Mouse (Mus musculus) granulocyte monocyte progenitor cell, adult 5-6 weeks (primary cell): ENCODE results near the gene Ubac2. TPM values are rescaled to one million over a fixed set of nuclear protein-coding genes. Genes with fewer than 3 reads are reported as not detected.

Experiments used
- ATAC-seq: replicated peaks from 2 replicates; pipeline ENCODE4 v1.8.0; 2016; ENCODE audit warnings: mild to moderate bottlenecking, moderate TSS enrichment, inconsistent platforms; ENCODE audit not compliant: poor library complexity, severe bottlenecking
- total RNA-seq, 2 experiments: library from RNA; stranded (forward) in 1 of 2; stranded (reverse) in 1 of 2; fragments of 200-712, 200-1000 nt in 1 of 2; fragments of >200 nt in 1 of 2; fragmentation: Nextera tagmentation in 1 of 2; gene quantifications; 2 replicates each; pipeline ENCODE4 v1.2.3; 2014 to 2017

Gene Ubac2
- total RNA-seq, 2 experiments from 2014 or later: 23.6 to 34.1 TPM

- ATAC-seq: no peak; the same call in 1 of the 2 replicates
These were observed 83.9 kb downstream of the Ubac2 start for GRCm38 (mm10) chr14:121962128-121962890.

DNA sequence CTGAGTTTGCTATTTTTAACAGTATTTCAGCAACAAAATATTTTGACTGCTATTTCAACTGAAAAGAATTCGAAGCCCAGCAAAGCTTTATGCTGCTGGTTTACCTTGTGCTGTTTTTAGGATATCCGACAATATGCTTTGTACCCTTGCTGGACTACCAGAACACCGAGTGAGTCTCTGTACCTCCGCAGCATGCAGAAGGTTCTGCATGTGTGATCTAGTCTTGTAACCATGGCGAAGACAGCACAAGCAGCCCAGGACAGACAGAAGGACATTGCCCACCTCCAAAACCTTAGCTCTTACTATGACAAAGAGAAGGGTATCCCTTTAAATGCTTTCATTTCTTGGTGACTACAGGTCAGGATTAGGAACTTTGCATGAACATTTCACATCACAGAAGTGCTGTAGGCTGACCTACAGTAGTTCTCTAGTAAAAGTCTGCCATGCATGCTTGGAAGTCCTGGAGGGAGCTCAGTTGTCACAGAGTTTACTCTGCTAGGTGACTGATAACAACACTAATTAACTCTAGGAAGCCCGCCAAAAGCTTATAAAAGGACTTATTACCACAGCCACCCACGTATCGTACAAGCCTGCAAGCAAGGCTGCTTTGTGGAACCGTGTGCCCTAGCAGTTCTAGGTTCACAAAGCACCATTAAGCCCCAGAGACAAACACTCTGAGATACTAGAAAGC, 85.0 kb downstream of the Ubac2 start:
- no peak for ATAC-seq

- no peak for ATAC-seq
These were observed 85.5 kb downstream of the Ubac2 start for GRCm38 (mm10) chr14:121963942-121964335.

- peak; percentile 55 for ATAC-seq
These were observed 86.6 kb downstream of the Ubac2 start, which contains the start of gene Gpr183 for GRCm38 (mm10) chr14:121964990-121965389. Gpr183 (minus strand) TSS chr14:121965195.

- no peak for ATAC-seq
These were observed 87.0 kb downstream of the Ubac2 start for GRCm38 (mm10) chr14:121965461-121965860.

GRCm38 (mm10) chr14:121967095-121967494, 88.7 kb downstream of the Ubac2 start:
- no peak for ATAC-seq

DNA sequence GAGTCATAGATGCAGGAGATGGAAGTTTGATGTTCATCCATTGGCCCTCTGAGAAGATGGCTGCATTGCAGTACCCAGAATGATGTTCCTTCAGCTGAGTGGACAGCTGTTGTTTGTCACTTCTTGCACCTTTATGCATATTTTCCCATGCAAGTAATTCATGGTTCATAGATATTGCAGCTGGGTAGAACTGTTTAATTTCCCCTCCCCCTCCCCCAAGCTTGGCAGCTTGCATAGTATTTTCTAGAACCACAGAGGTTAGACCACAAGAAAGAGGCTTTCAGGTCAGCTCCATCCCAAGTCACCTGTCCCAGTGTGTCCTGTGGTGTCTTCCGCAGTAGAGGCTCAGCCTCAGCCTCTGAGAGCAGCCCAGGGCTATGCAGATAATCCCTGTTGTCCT, 92.0 kb downstream of the Ubac2 start:
- no peak for ATAC-seq

GRCm38 (mm10) chr14:121973114-121973513, 94.7 kb downstream of the Ubac2 start:
- ATAC-seq: peak; percentile 86

DNA sequence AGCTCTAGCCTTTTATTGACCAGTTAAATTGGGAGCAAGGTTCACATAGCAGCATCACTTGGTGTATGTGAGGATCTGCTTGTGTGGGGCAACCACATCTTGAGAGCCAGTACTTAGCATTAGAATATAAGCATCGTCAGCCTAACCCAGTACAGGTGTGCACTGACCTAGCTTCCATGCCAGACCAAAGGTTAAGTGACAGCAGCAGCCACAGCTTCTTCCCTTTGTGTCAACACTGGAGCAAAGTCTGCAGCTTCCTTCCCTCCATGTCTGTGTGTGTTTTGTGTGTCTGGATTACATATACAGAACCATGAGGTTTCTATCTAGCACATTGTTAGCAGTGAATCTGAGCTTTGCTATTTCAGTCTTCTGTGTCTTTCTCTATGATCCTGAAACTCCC, 103.1 kb downstream of the Ubac2 start:
- no peak for ATAC-seq

DNA sequence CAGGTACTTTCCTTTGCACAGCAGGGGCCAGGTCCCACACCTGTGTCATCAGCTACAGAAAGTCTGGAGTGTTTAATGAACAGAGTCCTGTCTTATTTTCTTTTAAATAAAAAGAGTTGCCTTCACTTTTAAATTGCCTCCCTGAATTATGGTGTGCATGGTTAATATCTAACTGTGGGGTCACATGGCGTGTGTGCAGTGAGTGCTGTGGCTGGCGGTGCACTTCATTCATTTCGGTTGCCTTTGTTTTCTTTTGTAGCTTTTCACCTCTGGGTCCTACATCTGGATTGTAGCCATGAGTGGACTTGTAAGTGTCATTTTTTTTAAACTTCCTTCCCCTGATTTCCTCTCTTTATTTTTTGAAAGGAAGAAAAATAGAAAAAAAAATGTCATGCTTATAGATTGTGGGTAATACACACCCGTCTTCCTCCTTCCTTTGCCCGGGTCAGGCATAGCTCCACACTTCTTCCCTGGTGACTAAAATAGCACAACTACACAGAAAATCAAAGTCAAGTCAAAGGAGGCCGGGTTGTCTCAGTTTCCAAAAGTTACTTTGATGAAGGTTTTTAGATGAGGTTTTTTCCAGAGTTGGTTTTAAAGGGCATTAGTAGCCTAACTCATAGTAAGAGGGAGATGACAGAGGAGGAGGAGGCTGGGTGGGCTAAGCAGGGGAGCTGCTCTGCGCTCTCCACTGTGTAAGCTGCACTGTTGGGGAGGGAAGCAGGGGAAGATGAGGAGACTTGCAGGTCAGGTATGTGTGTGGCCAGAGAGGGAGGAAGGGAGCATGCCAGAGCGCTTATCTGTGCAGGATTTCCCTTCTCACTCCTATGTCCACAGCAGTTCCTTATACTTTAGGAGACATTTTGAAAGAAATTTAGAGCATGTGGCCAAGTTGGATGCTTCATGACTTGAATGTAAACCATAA, 104.9 kb downstream of the Ubac2 start:
- ATAC-seq: no peak

- peak; percentile 87 for ATAC-seq
These were observed 107.1 kb downstream of the Ubac2 start for GRCm38 (mm10) chr14:121985477-121985876.

DNA sequence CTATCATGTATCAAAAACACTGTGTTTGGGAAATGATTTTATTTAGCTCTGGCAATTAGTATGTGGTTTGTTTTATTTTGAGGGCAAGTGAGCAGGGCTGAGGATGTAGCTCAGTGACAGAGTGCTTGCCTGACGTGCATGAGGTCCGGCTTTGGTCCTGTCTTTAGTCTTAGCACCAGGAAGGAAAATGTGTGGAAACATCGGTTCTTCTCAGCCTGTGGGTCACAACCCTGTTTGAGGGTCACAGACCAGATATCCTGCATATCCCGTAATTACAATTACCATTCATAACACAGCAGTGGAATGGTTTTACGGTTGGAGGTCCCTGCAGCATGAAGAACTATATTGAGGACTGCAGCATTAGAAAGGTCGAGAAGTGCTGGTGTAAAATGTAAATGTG, 107.6 kb downstream of the Ubac2 start:
- ATAC-seq: no peak

DNA sequence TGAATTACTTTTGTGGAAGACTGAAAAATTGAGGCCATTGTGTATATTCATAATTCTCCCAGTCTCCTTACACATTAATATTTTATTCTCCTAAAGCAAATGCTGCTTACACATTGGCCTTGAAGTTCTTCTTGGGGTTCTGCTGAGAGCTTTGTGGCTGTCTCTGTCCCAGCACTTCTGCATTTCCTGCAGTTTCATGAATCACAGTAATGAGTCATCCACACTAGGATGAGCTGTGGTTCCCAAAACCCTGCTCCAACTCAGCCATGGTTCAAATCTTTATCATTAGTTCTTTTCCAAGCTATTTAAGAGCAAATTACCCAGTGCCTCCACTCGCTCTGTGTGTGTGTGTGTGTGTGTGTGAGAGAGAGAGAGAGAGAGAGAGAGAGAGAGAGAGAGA, 108.9 kb downstream of the Ubac2 start:
- ATAC-seq: peak; percentile 79

DNA sequence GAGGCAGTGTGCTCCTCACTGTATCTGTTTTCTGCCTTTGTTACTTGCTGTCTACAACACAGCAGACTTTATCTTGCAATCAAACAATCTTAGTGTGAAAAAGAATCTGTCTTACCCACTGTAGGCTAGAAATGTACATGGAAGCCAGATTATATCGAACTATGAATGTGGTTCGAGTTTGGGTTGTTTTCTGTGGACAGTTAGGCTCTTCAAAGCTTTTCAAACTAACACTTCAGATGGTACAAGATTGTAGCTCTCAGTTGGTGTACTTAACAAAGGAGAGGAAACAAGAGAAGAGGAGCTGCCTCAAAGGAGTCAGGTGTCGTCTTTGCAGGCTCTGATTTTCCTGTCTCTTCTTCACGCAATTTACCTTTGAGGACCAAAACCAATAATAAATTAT, 109.3 kb downstream of the Ubac2 start:
- ATAC-seq: no peak

- ATAC-seq: no peak
These were observed 110.9 kb downstream of the Ubac2 start for GRCm38 (mm10) chr14:121989331-121989730.

GRCm38 (mm10) chr14:121989869-121990268, 111.4 kb downstream of the Ubac2 start:
- ATAC-seq: no peak

GRCm38 (mm10) chr14:121990897-121991296, 112.5 kb downstream of the Ubac2 start:
- ATAC-seq: no peak

DNA sequence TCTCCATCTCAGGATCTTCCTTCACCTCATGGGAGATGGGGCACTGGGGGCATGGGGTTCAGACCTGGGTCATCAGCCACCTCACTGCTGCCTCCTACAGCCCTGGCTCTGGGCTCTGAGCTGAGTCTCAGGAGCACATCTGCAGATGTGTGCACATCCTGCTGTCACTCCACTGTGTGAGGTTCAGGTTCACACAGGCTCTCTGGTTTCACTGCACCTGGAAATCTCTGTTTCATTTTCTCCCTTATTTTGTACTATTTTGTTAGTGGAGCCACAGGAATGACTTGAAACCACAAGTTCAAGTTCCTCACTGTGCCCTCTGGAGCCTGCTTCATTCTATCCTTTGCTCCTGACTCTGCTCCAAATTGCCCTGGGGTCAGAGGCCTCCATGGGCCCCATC, 113.5 kb downstream of the Ubac2 start:
- no peak for ATAC-seq

GRCm38 (mm10) chr14:121992395-121993280, 114.2 kb downstream of the Ubac2 start:
- no peak for ATAC-seq

DNA sequence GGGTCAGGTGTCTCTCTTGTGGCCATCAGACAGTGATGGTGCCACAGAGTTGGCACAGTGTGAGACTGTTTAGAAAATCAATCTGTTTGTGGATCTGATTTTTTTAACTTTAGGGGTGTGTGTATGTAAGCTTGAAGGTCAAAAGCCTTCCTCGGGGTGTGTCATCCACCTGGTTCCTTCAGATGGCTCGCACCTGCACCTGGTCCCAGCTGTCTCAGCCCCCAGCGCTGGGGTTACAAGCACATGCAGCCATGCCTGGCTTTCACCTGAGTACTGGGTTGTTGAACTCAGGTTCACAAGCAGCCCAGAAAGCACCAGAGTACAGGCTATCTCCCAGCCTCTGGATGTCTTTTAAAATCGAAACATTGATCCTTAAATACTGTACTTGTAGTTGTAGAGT, 115.2 kb downstream of the Ubac2 start:
- no peak for ATAC-seq
